Mouse (Mus musculus) liver, embryonic 14.5 days (tissue): ENCODE data around the gene Cfap77. TPM values are rescaled to one million over a fixed set of nuclear protein-coding genes. Genes with fewer than 3 reads are reported as not detected.
"Not testable (repeated sequence)": the region's sequence is repeated elsewhere in the genome, so short reads cannot be mapped to it uniquely, and the experiment has no call there.

Experiments used
- ATAC-seq: fragments of 200-750 bp; cut with Nextera tagmentation; 2 replicates; pipeline ENCODE4 v1.8.0; 2017; ENCODE audit warnings: moderate number of reproducible peaks, mild to moderate bottlenecking, moderate library complexity; ENCODE audit not compliant: insufficient read depth
- DNase-seq, 3 experiments: peaks; one replicate each; pipeline ENCODE4 v3.0.0-alpha.2; 2012 to 2013; ENCODE audit warnings: low read depth in 3 of 3, low spot score in 3 of 3
- H3K27ac ChIP-seq: fragments of 300-500 bp; sonication (generic); 2 replicates; pipeline ENCODE4 v1.5.1; 2014; ENCODE audit warnings: moderate library complexity, mild to moderate bottlenecking, control low read depth, inconsistent platforms
- H3K27me3 ChIP-seq: fragments of 300-500 bp; sonication (generic); 2 replicates; pipeline ENCODE4 v1.6.1; 2014; ENCODE audit warnings: mild to moderate bottlenecking, low read length, moderate library complexity; ENCODE audit not compliant: control insufficient read depth, insufficient read depth
- H3K36me3 ChIP-seq: fragments of 300-500 bp; sonication (generic); replicated peaks from 2 replicates; pipeline ENCODE4 v1.6.1; 2014; ENCODE audit warnings: low read depth; ENCODE audit not compliant: control insufficient read depth, insufficient read depth
- H3K4me1 ChIP-seq, 2 experiments: fragments of 200-500 bp in 1 of 2; fragments of 300-500 bp in 1 of 2; sonication (generic) in 1 of 2; replicated peaks; 2 replicates each; pipeline ENCODE4 v1.6.1; 2012 to 2014; ENCODE audit warnings: antibody characterized with exemption in 1 of 2, inconsistent platforms in 1 of 2, low read length in 1 of 2; ENCODE audit not compliant: control insufficient read depth in 2 of 2, insufficient read depth in 2 of 2
- H3K4me2 ChIP-seq: fragments of 300-500 bp; sonication (generic); 2 replicates; pipeline ENCODE4 v1.6.1; 2014; ENCODE audit warnings: low read depth, mild to moderate bottlenecking, control low read depth, moderate library complexity
- H3K4me3 ChIP-seq, 2 experiments: fragments of 200-500 bp in 1 of 2; fragments of 300-500 bp in 1 of 2; sonication (generic) in 1 of 2; 2 replicates each; pipeline ENCODE4 v1.5.1; 2012 to 2014; ENCODE audit warnings: low read depth in 2 of 2, low read length in 2 of 2, mild to moderate bottlenecking in 2 of 2, control low read depth in 1 of 2, inconsistent platforms in 1 of 2, moderate library complexity in 1 of 2; ENCODE audit not compliant: insufficient read depth in 1 of 2
- H3K9ac ChIP-seq: fragments of 300-500 bp; sonication (generic); replicated peaks from 2 replicates; pipeline ENCODE4 v1.6.1; 2014; ENCODE audit warnings: mild to moderate bottlenecking, control low read depth, moderate library complexity
- H3K9me3 ChIP-seq: fragments of 300-500 bp; sonication (generic); 2 replicates; pipeline ENCODE4 v1.6.1; 2016; ENCODE audit warnings: low read length, mixed read lengths; ENCODE audit not compliant: control insufficient read depth
- CTCF ChIP-seq: IDR thresholded peaks from 2 replicates; pipeline ENCODE4 v1.5.1; 2016; ENCODE audit warnings: antibody characterized with exemption, low read depth, control low read depth
- EP300 ChIP-seq: IDR thresholded peaks from 2 replicates; pipeline ENCODE4 v1.6.1; 2016; ENCODE audit warnings: antibody characterized with exemption, low read depth
- WGBS: fragments of 180-500 bp; shearing (Covaris S2); extraction: QIAGEN DNeasy Blood & Tissue Kit; methylation state at CpG from one replicate; pipeline ENCODE4 v1.1.7; 2014; ENCODE audit not compliant: insufficient replicate concordance; 5-methylcytosine and 5-hydroxymethylcytosine counted together
- polyA plus RNA-seq, 2 experiments: library from polyadenylated mRNA; depleted of rRNA in 1 of 2; stranded (reverse) in 1 of 2; unstranded in 1 of 2; fragments of >200 nt; fragmentation: Nextera tagmentation in 1 of 2; extraction: Ambion mirVana in 1 of 2; gene quantifications; 2 replicates each; pipeline versions ENCODE4 v1.2.1 to v1.2.3; 2012 to 2014

Cfap77 gene
- polyA plus RNA-seq, 2 experiments = 0.16 TPM; not detected in 1

GRCm38 (mm10) chr2:29097465-29097864 lies 42.6 kb upstream of the Cfap77 start:
- WGBS = 48% methylated on average over 3 of the region's 3 CpGs
- TF ChIP-seq CTCF (no peak), EP300 (no peak)
- H3K4me1 ChIP-seq = no peaks in the 10 kb centered on the region

GRCm38 (mm10) chr2:29096751-29097150 lies 41.9 kb upstream of the Cfap77 start:
- DNase-seq (no peak), ATAC-seq (no peak)
- Histone ChIP-seq H3K36me3 (no peaks in the 10 kb centered on the region), H3K27ac (no peak overlapping the region), H3K9ac (no peak overlapping the region), H3K4me1 (no peaks in the 10 kb centered on the region), H3K9me3 (no peaks in the 10 kb centered on the region), H3K27me3 (no peaks in the 10 kb centered on the region), H3K4me3 (no peak overlapping the region), H3K4me2 (no peak overlapping the region)
- WGBS = 58% methylated on average over 4 of the region's 4 CpGs
- TF ChIP-seq CTCF (no peak), EP300 (no peak)

More at GRCm38 (mm10) chr2:29097465-29097864, 42.6 kb upstream of the Cfap77 start:
- Histone ChIP-seq H3K4me2 (no peak overlapping the region), H3K36me3 (no peaks in the 10 kb centered on the region), H3K9ac (no peak overlapping the region), H3K27me3 (no peaks in the 10 kb centered on the region), H3K4me3 (no peak overlapping the region), H3K27ac (no peak overlapping the region), H3K9me3 (no peaks in the 10 kb centered on the region)
- ATAC-seq (no peak), DNase-seq (no peak)

DNA sequence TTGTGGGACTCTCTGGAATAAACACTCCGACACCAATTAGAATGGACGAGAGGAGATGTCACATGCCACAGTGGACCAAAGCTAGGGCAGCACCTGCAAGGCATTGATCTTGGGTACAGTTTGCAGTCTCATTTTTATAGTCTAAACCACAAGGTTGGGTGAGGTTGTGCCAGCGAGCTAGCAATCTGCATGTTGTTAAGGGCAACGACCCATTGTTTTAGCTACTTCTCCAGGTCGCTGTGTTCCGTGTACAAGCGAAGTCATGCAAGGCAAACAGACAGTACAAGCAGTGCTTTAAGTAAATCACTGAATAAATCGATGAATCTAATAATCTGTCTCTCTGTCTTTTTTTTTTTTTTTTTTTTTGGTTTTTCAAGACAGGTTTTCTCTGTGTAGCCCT lies 40.8 kb upstream of the Cfap77 start:
- no peak overlapping the region for H3K9ac ChIP-seq
- H3K27ac ChIP-seq = no peak overlapping the region
- H3K4me1 ChIP-seq = no peaks in the 10 kb centered on the region
- no peaks in the 10 kb centered on the region for H3K36me3 ChIP-seq
- no peaks in the 10 kb centered on the region for H3K27me3 ChIP-seq
- 72% methylated on average over 8 of the region's 8 CpGs for WGBS
- no peak for DNase-seq
- TF ChIP-seq CTCF = no peak
- TF ChIP-seq EP300 = no peak
- H3K4me3 ChIP-seq = no peak overlapping the region
- no peak for ATAC-seq
- H3K9me3 ChIP-seq = no peaks in the 10 kb centered on the region
- H3K4me2 ChIP-seq = no peak overlapping the region

- H3K4me1 ChIP-seq, H3K9me3 ChIP-seq, H3K27me3 ChIP-seq, H3K4me3 ChIP-seq, H3K36me3 ChIP-seq, H3K27ac ChIP-seq, ATAC-seq, H3K9ac ChIP-seq, H3K4me2 ChIP-seq, DNase-seq: not testable (repeated sequence)
- 70% methylated on average over 6 of the region's 6 CpGs for WGBS
Measured at GRCm38 (mm10) chr2:29089276-29089675, 34.4 kb upstream of the Cfap77 start.

DNA sequence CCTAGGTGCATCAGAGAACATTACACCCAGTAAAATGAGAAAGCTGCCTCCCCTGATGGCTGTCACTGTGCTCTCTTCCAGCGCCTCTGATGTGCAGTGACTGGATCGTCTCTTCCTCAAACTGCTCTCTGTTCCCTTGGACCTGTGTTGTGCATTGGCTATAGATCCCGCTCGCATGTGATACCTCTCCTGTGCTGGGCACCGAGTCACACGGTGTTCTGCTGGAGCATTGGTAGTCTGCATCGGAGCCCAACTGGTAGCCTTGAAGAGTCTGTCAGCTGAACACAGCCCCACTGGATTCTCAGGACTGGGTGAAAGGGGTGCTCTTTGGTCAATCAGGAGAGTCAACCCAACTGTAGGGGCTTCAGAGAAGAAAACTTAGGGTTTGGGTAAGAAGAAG lies 31.2 kb upstream of the Cfap77 start:
- DNase-seq (no peak), ATAC-seq (no peak)
- Histone ChIP-seq H3K4me2 (no peak overlapping the region), H3K4me3 (no peak overlapping the region), H3K9ac (no peak overlapping the region), H3K27me3 (no peaks in the 10 kb centered on the region), H3K27ac (no peak overlapping the region), H3K4me1 (no peaks in the 10 kb centered on the region), H3K9me3 (no peaks in the 10 kb centered on the region), H3K36me3 (peaks cover 24% of the 10 kb centered on the region)
- TF ChIP-seq CTCF (no peak), EP300 (no peak)
- 90% methylated on average over 7 of the region's 7 CpGs for WGBS
